Mouse (Mus musculus): ENCODE results near the gene Eef1g. TPM values are rescaled to one million over a fixed set of nuclear protein-coding genes. Genes with fewer than 3 reads are reported as not detected.

The Eef1g gene
- polyA plus RNA-seq, 1 experiment: 896 TPM

- Histone ChIP-seq H3K4me2 (ENCODE audit: low read depth) (peak within 1 kb of the TSS; percentile 96), H3K27me3 (ENCODE audit: control insufficient read depth, insufficient read depth, insufficient read length) (no peaks in the 10 kb centered on the region), H3K4me3 (peak within 1 kb of the TSS; percentile 51), H3K36me3 (ENCODE audit: control insufficient read depth, insufficient read depth) (peaks cover 12% of the 10 kb centered on the region), H3K79me2 (ENCODE audit: control insufficient read depth, insufficient read depth) (peaks cover 4% of the 10 kb centered on the region), H3ac (ENCODE audit: control insufficient read depth, insufficient read length) (peak within 1 kb of the TSS; percentile 76)
- TF ChIP-seq CEBPB (IDR thresholded peaks at IDR 0.05; ENCODE audit: insufficient read depth, poor library complexity, severe bottlenecking): no peak
- TF ChIP-seq MAX (IDR thresholded peaks at IDR 0.05; ENCODE audit: low read depth): no peak
- TF ChIP-seq POLR2A (IDR thresholded peaks at IDR 0.05; ENCODE audit: insufficient read length, low read depth): peak; percentile 37
- peak; percentile 21 for TF ChIP-seq REST (IDR thresholded peaks at IDR 0.05; ENCODE audit: insufficient read depth, insufficient read length)
- no peak for TF ChIP-seq TCF12 (IDR thresholded peaks at IDR 0.05; ENCODE audit: insufficient read depth, poor library complexity, severe bottlenecking)
- TF ChIP-seq MYOD1 (IDR thresholded peaks at IDR 0.05; ENCODE audit: control insufficient read depth in 1 of 3, insufficient read length in 2 of 3, low read depth in 2 of 3): peak in 1 of 3 experiments; percentile 1
- TF ChIP-seq E2F4 (IDR thresholded peaks at IDR 0.05; ENCODE audit: insufficient read depth): no peak
- no peak for TF ChIP-seq USF1 (IDR thresholded peaks at IDR 0.05; ENCODE audit: low read depth)
- TF ChIP-seq POLR2AphosphoS2 (IDR thresholded peaks at IDR 0.05; ENCODE audit: insufficient read length, low read depth): peak; percentile 9
These were observed 37.4 kb upstream of the Eef1g start, which contains the start of the genes Rom1 and Eml3 for GRCm38 (mm10) chr19:8929224-8930088. Rom1 (minus strand) TSS chr19:8929356. Eml3 (plus strand) TSS chr19:8929552.

- Histone ChIP-seq H3K27me3 (ENCODE audit: control insufficient read depth, insufficient read depth, insufficient read length) (no peaks in the 10 kb centered on the region), H3K79me2 (ENCODE audit: control insufficient read depth, insufficient read depth) (peaks cover 4% of the 10 kb centered on the region), H3ac (ENCODE audit: control insufficient read depth, insufficient read length) (peak overlapping the region; percentile 76), H3K4me2 (ENCODE audit: low read depth) (peak overlapping the region; percentile 96), H3K36me3 (ENCODE audit: control insufficient read depth, insufficient read depth) (peaks cover 12% of the 10 kb centered on the region), H3K4me3 (peak overlapping the region; percentile 51)
- no peak for TF ChIP-seq MYOD1 (IDR thresholded peaks at IDR 0.05; ENCODE audit: control insufficient read depth in 1 of 3, insufficient read length in 2 of 3, low read depth in 2 of 3)
- no peak for TF ChIP-seq USF1 (IDR thresholded peaks at IDR 0.05; ENCODE audit: low read depth)
- TF ChIP-seq MAX (IDR thresholded peaks at IDR 0.05; ENCODE audit: low read depth): no peak
- TF ChIP-seq TCF3 (IDR thresholded peaks at IDR 0.05; ENCODE audit: insufficient read length, low read depth): no peak
- no peak for TF ChIP-seq MYOG (IDR thresholded peaks at IDR 0.05; ENCODE audit: control insufficient read depth in 1 of 3, insufficient read depth in 1 of 3, insufficient read length in 2 of 3, low read depth in 2 of 3)
- no peak for TF ChIP-seq E2F4 (IDR thresholded peaks at IDR 0.05; ENCODE audit: insufficient read depth)
- no peak for TF ChIP-seq CEBPB (IDR thresholded peaks at IDR 0.05; ENCODE audit: insufficient read depth, poor library complexity, severe bottlenecking)
- TF ChIP-seq REST (IDR thresholded peaks at IDR 0.05; ENCODE audit: insufficient read depth, insufficient read length): no peak
- no peak for TF ChIP-seq TCF12 (IDR thresholded peaks at IDR 0.05; ENCODE audit: insufficient read depth, poor library complexity, severe bottlenecking)
- TF ChIP-seq POLR2A (IDR thresholded peaks at IDR 0.05; ENCODE audit: insufficient read length, low read depth): no peak
- TF ChIP-seq SRF (IDR thresholded peaks at IDR 0.05; ENCODE audit: control insufficient read depth, insufficient read length, low read depth): no peak
- TF ChIP-seq POLR2AphosphoS2 (IDR thresholded peaks at IDR 0.05; ENCODE audit: insufficient read length, low read depth): no peak
These were observed 36.7 kb upstream of the Eef1g start for GRCm38 (mm10) chr19:8930117-8930516.

- TF ChIP-seq TCF3 (IDR thresholded peaks at IDR 0.05; ENCODE audit: insufficient read length, low read depth) (no peak), TCF12 (IDR thresholded peaks at IDR 0.05; ENCODE audit: insufficient read depth, poor library complexity, severe bottlenecking) (no peak), CEBPB (IDR thresholded peaks at IDR 0.05; ENCODE audit: insufficient read depth, poor library complexity, severe bottlenecking) (no peak), REST (IDR thresholded peaks at IDR 0.05; ENCODE audit: insufficient read depth, insufficient read length) (no peak)
- H3K36me3 ChIP-seq (ENCODE audit: control insufficient read depth, insufficient read depth): peaks cover 18% of the 10 kb centered on the region
- peak overlapping the region; percentile 96 for H3K4me2 ChIP-seq (ENCODE audit: low read depth)
- peaks cover 4% of the 10 kb centered on the region for H3K79me2 ChIP-seq (ENCODE audit: control insufficient read depth, insufficient read depth)
- no peaks in the 10 kb centered on the region for H3K27me3 ChIP-seq (ENCODE audit: control insufficient read depth, insufficient read depth, insufficient read length)
- peak overlapping the region; percentile 76 for H3ac ChIP-seq (ENCODE audit: control insufficient read depth, insufficient read length)
- peak overlapping the region; percentile 51 for H3K4me3 ChIP-seq
These were observed 36.1 kb upstream of the Eef1g start for GRCm38 (mm10) chr19:8930771-8931170.

- H3ac ChIP-seq (ENCODE audit: control insufficient read depth, insufficient read length): no peak overlapping the region
- no peaks in the 10 kb centered on the region for H3K79me2 ChIP-seq (ENCODE audit: control insufficient read depth, insufficient read depth)
- TF ChIP-seq TCF12 (IDR thresholded peaks at IDR 0.05; ENCODE audit: insufficient read depth, poor library complexity, severe bottlenecking) (no peak), MAX (IDR thresholded peaks at IDR 0.05; ENCODE audit: low read depth) (no peak), MYOG (IDR thresholded peaks at IDR 0.05; ENCODE audit: control insufficient read depth in 1 of 3, insufficient read depth in 1 of 3, insufficient read length in 2 of 3, low read depth in 2 of 3) (no peak), USF1 (IDR thresholded peaks at IDR 0.05; ENCODE audit: low read depth) (no peak), REST (IDR thresholded peaks at IDR 0.05; ENCODE audit: insufficient read depth, insufficient read length) (no peak), TCF3 (IDR thresholded peaks at IDR 0.05; ENCODE audit: insufficient read length, low read depth) (no peak), SRF (IDR thresholded peaks at IDR 0.05; ENCODE audit: control insufficient read depth, insufficient read length, low read depth) (no peak), POLR2A (IDR thresholded peaks at IDR 0.05; ENCODE audit: insufficient read length, low read depth) (no peak), MYOD1 (IDR thresholded peaks at IDR 0.05; ENCODE audit: control insufficient read depth in 1 of 3, insufficient read length in 2 of 3, low read depth in 2 of 3) (no peak), CEBPB (IDR thresholded peaks at IDR 0.05; ENCODE audit: insufficient read depth, poor library complexity, severe bottlenecking) (no peak), POLR2AphosphoS2 (IDR thresholded peaks at IDR 0.05; ENCODE audit: insufficient read length, low read depth) (no peak), E2F4 (IDR thresholded peaks at IDR 0.05; ENCODE audit: insufficient read depth) (no peak)
- no peak overlapping the region for H3K4me3 ChIP-seq
- peaks cover 13% of the 10 kb centered on the region for H3K36me3 ChIP-seq (ENCODE audit: control insufficient read depth, insufficient read depth)
- H3K27me3 ChIP-seq (ENCODE audit: control insufficient read depth, insufficient read depth, insufficient read length): no peaks in the 10 kb centered on the region
- H3K4me2 ChIP-seq (ENCODE audit: low read depth): no peak overlapping the region
These were observed 30.1 kb upstream of the Eef1g start for GRCm38 (mm10) chr19:8936736-8937135.

All from myocyte (in vitro differentiated cells).